Mouse (Mus musculus): ENCODE measurements at regions not wholly inside any gene's neighbourhood (a gene's known extent, or its start where the extent isn't known, plus 50 kb on each side); places are given as distances from the start of the nearest gene placed in this dataset.

GRCm38 (mm10) chr10:122194139-122194538 lies 97.0 kb upstream of the Rxylt1 start:
- DNase-seq (ENCODE audit: low read depth, low spot score) = no peak

GRCm38 (mm10) chr10:122193343-122193742 lies 96.2 kb upstream of the Rxylt1 start:
- no peak for DNase-seq (ENCODE audit: low read depth, low spot score)

- no peak for DNase-seq (ENCODE audit: low read depth, low spot score)
Observed at GRCm38 (mm10) chr10:122185152-122185745, 88.1 kb upstream of the Rxylt1 start.

- DNase-seq (ENCODE audit: low read depth, low spot score) = peak; percentile 20
Observed at GRCm38 (mm10) chr10:122183025-122183424, 85.9 kb upstream of the Rxylt1 start.

GRCm38 (mm10) chr10:122149038-122149437 lies 51.9 kb upstream of the Rxylt1 start:
- no peak for DNase-seq (ENCODE audit: low read depth, low spot score)

- peak; percentile 22 for DNase-seq (ENCODE audit: low read depth, low spot score)
Observed at GRCm38 (mm10) chr10:122148609-122149008, 51.4 kb upstream of the Rxylt1 start.

Data from brain, embryonic 18.5 days (tissue).